Mouse (Mus musculus) embryo, embryonic 10 days (tissue): ENCODE measurements around the gene Rack1.

Experiments used
- DNase-seq: peaks from one replicate; pipeline ENCODE4 v3.0.0-alpha.2; 2015; ENCODE audit warnings: low spot score

The Rack1 gene

DNA sequence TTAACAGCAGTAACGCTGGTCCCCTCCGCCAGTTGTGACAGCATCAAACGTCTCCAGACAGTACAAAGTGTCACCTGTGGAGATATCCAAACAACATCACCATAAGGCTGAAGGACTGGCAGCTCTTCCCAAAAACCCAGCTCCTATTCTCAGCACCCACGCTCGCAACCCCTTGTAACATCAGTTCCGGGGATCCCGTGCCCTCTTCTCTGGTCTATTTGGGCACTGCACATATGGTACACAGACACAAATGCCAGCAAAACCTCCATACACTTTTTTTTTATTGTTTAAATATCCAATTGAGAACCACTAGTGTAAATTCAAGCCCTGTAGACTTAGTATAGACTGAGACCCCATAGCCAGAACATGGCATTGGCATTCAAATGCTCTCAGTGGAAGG lies 4.9 kb upstream of the Rack1 start:
- no peak for DNase-seq

DNA sequence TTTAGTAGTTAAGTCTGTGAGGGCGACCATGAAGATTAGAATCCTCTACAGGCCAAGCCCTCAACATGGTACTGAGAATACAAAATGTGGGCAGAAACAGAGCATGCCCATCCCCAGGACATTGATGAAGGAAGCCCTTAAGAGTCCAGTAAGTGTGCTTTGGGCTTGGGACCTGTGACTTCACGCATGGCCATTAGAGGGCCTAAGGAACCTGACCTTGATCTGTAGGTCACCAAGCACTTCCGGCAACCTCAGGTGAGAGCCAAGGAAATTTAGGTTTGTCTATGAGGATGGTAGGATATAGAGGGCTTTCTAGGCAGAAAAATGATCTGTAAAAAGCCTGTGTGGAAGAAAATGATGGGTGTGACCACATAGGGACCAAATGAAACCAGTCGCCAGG lies 3.8 kb upstream of the Rack1 start:
- no peak for DNase-seq

DNA sequence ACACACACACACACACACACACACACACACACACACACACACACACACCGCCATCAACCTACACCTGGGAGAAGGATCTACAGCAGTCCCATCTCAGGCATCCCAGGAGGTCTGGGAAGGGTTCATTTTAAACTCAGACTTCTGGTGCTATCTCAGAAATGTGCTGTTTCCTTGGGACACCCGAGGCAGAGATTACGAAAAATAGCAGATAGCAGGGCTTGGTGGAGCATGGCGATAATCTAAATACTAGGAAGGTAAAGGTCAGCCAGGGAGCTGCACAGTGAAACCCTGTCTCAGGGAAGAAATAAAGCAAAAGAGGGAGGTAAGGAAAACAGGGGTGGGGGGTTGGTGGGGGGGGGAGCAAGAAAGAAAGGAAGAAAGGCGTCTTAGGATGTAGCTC lies 2.8 kb upstream of the Rack1 start:
- no peak for DNase-seq

DNA sequence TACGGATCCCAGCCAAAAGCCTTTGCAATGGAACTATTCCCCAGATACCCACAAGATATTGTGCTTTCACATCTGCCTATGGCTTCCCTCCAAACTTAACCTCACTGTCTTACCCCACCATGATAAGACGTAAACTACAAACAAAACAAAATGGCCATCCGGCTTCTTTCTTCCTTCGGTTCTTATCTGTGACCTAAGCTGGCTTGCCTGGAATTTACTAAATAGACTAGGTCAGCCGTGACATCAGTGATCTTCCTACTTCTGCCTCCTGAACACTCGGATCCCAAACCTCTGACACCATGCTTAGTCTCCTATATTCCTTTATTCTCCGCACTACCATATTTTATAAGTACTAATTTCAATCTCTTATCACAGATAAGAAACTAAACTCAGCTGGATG lies 1.8 kb upstream of the Rack1 start:
- DNase-seq: no peak

DNA sequence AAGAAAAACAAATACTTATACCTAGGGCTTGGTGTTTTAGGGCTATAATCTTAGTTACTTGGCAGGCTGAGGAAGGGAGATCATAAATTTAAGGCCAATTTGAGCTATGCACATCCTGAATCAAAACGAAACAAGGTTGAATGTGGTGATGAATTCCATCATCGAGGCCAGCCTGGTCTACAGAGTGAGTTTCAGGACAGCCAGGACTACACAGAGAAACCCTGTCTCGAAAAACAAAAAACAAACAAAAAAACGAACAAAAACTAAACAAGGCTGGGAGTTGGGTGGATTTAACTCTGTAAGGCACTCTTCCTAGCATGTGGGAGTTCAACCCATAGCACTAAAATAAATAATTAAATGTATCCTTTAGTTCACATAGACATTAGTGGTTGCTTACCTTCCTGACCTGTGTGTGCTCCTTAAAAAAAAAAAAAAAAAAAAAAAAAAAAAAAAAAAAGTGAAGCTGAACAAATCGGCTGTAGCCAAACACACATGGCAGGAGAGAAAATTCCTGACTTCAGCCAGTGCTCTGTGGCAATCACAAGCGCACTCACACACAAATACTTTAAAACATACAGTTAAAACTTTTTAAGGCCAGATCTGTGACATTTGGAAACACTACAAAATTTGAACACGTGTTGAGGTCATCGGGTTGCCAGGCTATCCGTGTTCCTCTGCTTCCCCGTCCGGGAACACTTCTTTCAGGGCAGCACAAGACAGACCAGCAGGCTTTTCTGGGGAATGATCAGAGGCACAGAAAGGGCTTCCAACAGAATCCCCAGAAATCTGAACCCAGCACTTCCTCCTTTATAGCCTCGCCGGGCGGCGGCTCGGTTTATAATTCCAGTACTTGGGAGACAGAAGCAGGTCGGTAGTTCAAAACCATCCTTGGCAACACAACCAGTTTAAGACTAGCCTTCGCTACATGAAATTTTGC lies 880 bp upstream of the Rack1 start:
- DNase-seq: no peak

DNA sequence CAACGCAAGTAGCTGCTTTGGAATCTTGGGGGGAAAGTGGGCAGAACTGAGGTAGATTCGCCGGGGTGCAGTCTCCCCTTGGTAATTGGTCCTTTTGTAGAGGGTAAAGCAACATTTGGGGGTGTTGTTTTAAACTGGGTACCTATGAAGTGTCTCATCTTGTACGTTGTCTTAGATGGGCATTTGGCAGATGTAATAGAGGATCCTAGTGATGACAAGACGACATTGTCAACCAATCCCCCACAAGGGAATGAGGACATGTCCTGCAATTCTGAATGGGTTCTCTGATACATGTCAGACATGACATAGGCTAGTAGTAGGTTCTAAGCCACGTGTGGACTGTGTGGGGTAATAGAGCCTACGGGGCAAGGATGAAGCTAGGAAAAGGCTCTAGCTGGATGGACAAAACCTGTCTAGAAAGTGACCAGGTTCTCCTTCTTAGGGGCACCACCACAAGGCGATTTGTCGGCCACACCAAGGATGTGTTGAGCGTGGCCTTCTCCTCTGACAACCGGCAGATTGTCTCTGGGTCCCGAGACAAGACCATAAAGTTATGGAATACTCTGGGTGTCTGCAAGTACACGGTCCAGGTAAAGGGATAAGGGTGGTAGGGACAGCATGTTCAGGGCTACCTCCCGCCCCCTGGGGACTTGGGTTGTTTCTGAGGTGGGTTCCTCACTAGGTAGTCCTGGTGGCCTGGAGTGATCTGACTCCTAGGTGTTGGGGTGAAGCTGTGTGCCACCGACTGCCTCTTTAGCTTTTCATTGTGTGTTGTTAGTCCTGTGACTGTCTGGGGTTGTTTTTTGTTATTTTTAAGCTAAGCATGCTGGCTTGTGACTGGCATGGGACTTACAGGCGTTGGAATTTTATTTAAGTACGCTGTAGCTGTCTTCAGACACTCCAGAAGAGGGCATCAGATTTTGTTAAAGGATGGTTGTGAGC lies 2.0 kb downstream of the Rack1 start:
- DNase-seq: no peak

DNA sequence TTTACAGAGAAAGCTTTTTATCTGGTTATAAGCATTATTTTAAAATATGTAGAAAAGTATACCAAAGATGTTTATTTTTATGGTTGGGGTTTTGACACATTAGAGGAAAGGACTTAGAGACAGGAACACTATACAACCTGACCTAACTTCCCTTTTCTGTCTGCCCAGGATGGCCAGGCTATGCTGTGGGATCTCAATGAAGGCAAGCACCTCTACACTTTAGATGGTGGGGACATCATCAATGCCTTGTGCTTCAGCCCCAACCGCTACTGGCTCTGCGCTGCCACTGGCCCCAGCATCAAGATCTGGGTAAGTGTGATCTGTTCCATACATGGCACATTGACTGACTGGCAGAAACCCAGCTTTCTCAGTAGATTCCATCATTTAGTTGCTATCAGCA lies 3.9 kb downstream of the Rack1 start:
- DNase-seq: no peak

DNA sequence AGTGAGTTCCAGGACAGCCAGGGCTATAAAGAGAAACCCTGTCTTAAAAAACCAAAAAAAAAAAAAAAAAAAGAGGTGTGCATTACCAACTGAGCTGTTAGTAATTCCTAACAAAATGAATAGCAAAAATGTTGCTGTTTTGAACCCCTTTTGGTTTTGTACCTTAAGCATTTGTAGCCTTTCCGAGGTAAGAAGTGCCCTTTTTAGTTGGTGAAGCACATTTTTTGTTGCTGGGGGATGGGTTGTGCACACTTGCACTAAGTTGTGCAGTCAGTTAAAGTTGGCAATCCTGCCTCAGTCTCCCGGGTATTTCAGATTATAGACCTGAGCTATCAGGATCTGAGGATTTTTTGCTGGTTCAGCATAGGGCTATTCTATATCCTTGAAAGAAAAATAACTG lies 4.8 kb downstream of the Rack1 start:
- no peak for DNase-seq

DNA sequence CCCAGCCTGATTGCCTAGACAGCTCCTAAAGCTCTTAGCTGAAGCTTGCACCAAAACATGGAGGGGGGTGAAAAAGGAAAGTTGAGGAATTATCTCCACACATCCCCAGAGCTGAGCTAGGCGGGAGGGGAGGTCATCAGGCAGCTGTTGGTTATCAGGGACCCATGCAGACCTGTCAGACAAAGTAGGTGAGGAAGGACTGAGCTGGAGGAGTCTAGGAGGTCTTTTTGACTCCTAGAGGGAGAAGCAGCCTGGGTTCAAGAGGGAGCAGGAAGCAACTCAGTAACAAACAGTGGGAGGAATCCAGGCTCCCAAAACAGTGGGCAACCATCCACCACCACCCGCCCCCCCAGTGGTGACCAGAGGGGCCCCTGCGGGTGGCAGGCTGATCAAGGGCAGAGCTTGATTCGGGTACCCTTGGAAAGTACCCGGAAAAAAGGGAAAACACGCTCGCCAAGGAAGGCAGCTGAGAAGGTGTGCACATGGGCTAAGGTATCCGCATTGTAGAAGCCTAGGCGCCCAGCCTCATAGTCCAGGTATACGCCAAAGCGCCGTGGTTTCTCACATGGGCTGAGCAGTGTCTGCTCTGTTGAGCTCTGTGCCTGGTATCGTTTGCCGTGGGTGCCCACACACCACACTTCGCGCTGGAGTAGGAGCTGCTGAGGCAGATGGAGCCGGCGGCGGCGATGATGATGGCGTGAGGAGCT lies 6.9 kb downstream of the Rack1 start:
- peak; percentile 56 for DNase-seq

DNA sequence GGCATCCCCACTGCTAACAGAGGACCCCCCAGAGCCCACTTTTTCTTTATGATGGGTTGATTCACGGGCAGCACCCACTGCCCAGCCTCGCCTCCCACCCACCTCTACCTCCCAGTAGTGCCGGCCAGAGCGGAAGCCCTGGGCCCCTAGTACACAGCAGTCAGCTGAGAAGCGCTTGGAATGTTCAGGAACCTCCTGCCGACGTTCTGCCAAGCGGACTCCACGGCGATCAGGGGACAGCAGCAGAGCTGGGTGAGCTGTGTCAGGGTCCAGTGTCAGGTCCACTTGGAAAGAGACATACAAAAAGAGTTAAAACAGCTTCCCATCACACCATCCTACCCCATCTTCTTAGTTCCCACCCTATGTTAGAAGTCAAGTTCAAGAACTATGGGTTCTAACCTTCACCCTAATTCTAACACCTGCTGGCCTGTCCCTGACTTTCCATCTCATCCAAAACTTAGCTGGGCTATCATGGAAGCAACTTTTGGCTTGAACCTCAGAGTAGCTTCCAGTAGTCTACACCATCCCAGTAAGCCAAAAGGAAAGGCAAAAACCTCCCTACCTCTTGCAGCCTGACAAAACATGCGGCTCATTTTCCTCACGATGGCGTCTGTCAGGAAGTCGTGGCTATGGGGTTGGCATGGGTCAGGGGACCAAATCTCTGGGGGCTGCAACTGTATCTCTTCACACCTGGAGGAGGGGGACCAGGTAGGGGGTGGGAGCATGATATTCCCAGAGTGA lies 7.6 kb downstream of the Rack1 start:
- DNase-seq: no peak

DNA sequence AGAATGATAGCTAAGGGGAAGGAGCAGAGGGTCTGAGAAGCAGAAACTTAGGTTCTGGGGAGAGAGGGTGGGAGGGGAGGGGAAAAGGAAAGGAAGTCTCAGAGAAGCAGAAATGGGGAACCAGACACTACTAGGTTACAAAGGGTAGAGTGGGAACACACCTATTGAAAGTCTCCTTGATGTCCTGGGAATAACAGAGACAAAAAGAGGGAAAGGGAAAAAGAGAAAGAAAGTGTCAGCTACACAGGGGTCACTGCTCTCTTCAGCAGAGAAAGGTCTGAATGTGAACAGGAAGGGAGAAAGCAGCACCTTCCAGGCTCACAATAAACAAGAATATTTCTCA lies 8.1 kb downstream of the Rack1 start:
- DNase-seq: no peak

DNA sequence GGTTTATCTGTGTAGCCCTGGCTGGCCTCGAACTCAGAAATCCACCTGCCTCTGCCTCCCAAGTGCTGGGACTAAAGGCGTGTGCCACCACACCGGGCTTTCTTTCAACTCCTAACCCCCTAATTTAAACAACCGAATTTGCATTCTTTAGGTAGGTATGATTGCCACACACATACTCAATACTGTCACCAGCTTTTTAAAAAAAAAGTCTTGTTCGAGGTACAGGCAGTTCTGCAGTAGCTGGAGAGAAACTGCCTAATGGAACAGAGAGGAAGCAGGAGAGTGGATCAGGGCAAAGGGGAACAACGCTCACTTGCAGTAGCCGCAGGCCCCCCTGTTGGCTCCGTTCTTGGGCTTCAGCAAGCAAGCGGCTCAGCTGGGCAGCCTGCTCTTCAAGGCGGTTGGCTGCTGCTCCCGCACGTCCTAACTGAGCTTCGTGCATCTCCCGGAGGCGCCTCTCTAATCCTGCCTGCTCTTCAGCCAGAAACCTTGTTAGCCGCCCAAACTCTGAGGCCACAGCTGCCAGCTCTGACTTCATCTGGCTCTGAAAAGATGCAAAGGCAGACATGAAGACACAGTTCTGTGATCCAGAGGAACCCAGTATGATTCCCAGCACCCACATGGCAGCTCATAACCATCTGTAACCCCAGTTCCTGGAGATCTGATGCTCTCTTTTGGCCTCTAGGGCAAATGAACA lies 8.8 kb downstream of the Rack1 start:
- no peak for DNase-seq

DNA sequence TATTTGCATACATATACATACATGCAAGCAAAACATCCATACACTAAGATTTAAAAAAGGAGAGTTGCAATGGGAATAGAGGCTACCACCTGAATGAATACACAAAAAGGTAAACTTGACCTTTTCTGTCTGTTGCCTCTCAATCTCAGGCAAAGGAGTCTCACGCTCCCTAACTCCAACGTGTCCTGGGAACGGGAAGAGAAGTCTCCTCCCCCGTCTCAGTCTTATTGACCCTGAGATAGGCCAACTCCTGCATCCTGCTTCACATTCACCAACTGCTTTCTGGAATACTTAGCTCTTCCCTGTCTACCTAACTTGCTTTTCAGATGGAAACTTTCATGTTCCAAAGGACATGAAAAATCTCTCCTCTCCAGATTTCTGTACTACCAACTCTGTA lies 9.3 kb downstream of the Rack1 start:
- no peak for DNase-seq

DNA sequence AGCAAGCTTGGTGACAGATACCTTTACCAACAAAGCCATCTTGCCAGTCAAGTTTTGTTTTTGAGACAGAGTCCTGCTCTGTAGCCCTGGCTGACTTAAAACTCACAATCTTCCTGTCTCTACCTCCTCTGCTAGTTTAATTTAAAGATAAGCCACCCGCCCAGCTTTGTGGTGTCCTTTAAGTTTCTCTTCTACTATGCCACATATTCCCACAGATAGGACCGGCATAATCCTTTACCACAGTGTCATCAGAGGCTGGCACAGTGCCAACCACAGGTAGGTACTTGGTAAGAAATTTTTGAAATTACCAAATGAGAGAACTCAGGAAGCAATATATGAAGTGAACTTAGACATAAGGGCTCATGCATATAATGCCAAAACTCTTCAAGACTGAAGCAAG lies 10.0 kb downstream of the Rack1 start:
- no peak for DNase-seq

DNA sequence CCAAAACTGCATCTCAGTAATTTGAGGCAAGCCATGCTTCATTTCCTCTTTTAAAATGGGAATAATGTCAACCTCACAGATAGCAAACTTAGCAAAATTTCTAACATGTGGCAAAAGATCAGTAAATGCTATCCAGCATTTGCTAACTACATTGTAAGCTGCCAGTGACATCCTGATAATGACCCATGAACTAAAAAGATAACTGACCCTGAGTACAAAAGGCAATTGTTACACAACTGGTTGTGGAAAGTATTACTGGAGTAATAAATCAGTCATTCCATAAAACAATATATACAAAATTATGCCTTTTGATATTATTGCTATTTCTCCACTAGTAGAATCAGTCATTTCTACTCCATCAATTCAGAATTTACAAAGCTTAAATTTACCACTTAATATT lies 13.7 kb downstream of the Rack1 start:
- DNase-seq: no peak

DNA sequence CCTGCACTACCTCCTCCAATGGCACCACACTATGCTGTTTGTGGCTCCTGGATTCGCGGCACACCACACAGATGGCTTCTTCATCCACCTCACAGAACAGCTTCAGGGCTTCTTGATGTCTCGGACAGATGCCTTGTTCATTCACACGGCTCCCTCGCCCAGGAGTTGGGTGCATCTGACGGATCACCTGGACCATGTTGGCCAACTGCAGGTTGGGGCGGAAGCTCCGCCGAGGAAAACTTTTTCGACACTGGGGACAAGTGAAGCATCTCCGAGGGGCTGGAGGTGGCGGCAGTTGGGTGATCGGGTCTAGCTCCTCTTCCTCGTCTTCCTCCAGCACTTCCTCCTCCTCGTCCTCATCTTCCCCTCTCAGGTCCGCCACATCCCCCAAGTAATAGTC lies 15.7 kb downstream of the Rack1 start:
- DNase-seq: no peak

DNA sequence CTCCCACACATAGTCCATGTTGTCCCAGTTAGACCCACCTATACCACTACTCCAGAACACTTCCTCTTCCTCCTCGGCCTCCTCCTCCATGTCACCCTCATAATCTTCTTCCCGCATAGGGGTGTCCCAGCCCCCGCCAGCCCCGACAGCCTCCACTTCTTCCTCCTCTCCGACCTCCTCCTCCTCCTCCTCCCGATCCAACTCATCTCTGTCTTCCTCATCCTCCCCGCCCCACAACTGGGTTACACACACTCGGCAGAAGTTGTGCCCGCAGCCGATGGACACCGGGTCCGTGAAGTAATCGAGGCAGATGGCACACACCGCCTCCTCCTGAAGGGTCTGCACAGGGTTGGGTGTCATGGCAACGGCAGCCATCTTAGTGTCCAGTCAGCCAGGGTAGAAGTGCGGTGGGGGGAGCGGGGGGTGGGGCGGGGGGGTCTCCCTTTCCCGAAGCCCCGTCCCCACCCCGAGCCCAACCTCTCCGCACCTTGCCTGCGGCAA lies 16.2 kb downstream of the Rack1 start:
- DNase-seq: peak; percentile 82

DNA sequence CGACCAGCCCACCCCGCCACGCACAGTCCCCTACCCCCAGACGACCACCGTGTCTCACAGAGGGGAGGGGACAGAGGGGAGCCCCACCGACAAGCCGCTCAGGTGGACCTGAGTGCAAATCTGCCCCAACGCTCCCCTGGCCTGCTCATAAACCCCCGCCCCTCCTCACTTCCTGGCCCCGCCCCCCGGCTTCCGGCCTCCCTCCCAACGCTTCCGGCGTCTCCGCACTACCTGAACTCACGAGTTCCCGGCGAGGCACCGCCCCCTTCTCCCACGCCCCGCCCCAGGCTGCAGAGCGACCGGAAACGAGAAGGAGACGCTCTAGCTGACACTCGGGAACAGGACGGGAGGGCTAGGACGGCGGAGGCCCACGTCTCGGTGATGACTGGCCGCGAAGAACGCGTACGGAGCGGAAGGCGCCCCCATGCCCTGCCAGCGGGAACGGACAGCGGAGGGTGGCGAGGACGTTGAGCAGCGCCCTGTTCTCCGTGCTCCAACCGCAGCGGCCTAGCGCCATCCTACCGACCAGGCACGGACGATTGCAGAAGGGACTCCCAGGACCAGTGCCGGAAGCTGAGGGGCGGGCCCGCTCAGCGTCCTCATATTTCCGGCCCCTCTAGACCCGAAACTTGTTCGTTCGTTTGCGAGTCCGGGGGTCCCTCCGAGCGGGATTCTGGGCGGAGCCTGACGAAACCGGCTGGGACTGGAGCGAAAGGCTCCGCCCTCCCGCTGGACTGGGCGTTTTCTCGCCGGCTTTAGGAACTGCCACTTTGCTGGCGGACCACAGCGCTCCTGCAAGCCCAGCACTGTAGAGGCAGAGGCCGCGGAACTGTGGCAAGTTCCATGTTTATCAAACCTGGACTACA lies 16.9 kb downstream of the Rack1 start, which contains the start of gene Trim41:
Gene Trim41 (minus strand): TSS at position 554 of the 866 bp plus-strand sequence.
- peak; percentile 97 for DNase-seq

DNA sequence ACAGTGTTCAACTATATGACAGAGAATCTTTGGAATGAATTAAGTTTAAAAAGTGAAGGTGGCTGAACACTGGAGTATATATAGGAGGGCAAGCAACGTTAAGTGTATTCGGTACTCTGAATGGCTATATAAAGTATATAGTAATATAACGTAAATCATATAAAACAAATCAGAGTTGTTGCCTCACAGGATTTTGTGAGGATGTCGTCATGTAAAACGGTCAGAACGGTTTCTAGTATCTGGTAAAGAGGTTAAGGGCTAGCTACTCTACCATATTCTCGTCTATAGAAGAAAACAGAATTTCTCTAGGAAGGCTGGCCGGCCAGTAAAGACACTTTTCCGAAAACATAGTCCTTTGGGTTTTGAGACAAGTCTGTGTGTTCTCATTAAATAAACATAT lies 17.7 kb downstream of the Rack1 start:
- DNase-seq: no peak

DNA sequence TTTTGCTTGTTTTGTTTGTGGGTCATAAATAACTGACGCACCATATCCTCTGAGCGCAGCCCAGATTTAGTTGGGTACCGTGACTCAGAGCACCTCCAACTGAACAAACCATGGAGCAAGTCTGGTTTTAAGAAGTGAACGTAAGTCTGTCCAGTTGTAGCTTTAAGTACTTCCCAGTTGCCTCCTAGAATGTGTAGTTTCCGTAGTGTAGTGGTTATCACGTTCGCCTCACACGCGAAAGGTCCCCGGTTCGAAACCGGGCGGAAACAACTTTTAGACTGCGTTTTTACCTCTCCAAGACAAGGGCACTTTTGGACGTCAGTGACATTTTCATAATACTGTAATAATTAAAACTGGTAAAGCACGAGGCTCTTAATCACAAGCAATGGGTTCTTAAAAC lies 18.2 kb downstream of the Rack1 start:
- peak; percentile 95 for DNase-seq
